Mouse (Mus musculus) MEL (cell line): ENCODE results near the gene Pcp4.

Source experiments
- CHD2 ChIP-seq: IDR thresholded peaks from 2 replicates; pipeline ENCODE4 v1.6.1; 2011; ENCODE audit warnings: low read length, improper control_type of control experiment
- CTCF ChIP-seq, 3 experiments: IDR thresholded peaks in 2 of 3; conservative IDR thresholded peaks in 1 of 3; 2 replicates each; pipeline ENCODE4 v1.5.1; 2011 to 2012; ENCODE audit warnings: low read length in 3 of 3, low read depth in 2 of 3, mild to moderate bottlenecking in 2 of 3, improper control_type of control experiment in 1 of 3, inconsistent platforms in 1 of 3, mixed read lengths in 1 of 3, moderate library complexity in 1 of 3; ENCODE audit not compliant: control insufficient read depth in 1 of 3, insufficient read depth in 1 of 3, poor library complexity in 1 of 3, severe bottlenecking in 1 of 3
- KAT2A ChIP-seq: conservative IDR thresholded peaks from 2 replicates; pipeline ENCODE4 v1.6.1; 2012; ENCODE audit warnings: low read depth, low read length, improper control_type of control experiment, inconsistent platforms
- MAZ ChIP-seq: IDR thresholded peaks from 2 replicates; pipeline ENCODE4 v1.6.1; 2012; ENCODE audit warnings: low read depth, mild to moderate bottlenecking, inconsistent platforms, low read length, improper control_type of control experiment
- POLR2A ChIP-seq, 2 experiments: IDR thresholded peaks; 2 replicates each; pipeline ENCODE4 v1.6.1; 2011 to 2012; ENCODE audit warnings: low read length in 2 of 2, mild to moderate bottlenecking in 2 of 2, control low read depth in 1 of 2, improper control_type of control experiment in 1 of 2, low read depth in 1 of 2, moderate library complexity in 1 of 2; ENCODE audit not compliant: control insufficient read depth in 1 of 2, insufficient read depth in 1 of 2, poor library complexity in 1 of 2
- ZKSCAN1 ChIP-seq: IDR thresholded peaks from 2 replicates; pipeline ENCODE4 v1.6.1; 2012; ENCODE audit warnings: low read depth, mild to moderate bottlenecking, inconsistent platforms, low read length, improper control_type of control experiment, moderate library complexity

DNA sequence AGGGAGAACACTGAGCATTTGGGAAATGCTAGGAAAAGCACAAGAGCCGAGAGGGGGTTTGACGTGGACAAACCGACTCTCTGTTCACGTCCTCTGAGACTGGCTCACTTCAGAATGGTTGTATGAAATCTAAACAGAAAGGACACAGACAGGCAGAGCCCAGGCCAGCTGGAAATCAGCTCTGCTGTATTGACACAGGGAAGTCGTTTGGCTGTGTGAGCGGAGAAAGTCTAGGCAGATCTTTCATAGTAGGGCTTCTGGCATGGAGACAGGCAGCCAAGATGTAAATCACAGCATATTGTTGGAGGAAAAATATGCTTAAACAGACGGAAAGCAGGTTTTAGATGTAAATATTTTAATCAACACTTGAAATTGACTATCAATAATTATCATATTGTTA is 5.4 kb downstream of the Pcp4 start:
- TF ChIP-seq MAZ, result no peak
- TF ChIP-seq POLR2A (IDR thresholded peaks at IDR 0.05; ENCODE audit: control insufficient read depth in 1 of 2, insufficient read depth in 1 of 2, low read depth in 1 of 2, low read length in 2 of 2, poor library complexity in 1 of 2), result no peak
- TF ChIP-seq CHD2, result no peak
- TF ChIP-seq KAT2A, result no peak
- no peak for TF ChIP-seq ZKSCAN1
- TF ChIP-seq CTCF (IDR thresholded peaks at IDR 0.05 in 2 of 3, conservative IDR thresholded peaks at IDR 0.05 in 1 of 3; ENCODE audit: control insufficient read depth in 1 of 3, insufficient read depth in 1 of 3, low read depth in 2 of 3, low read length in 3 of 3, poor library complexity in 1 of 3, severe bottlenecking in 1 of 3), result no peak
